ENCODE assay signal across 35 mouse cellular contexts in genomic region chr2:149812899-149813298, GRCm38 (mm10). TPM values are rescaled to one million over a fixed set of nuclear protein-coding genes. Genes with fewer than 3 reads are reported as not detected.
"Had no signal": no experiment of that assay in that cellular context is flagged by ENCODE, and none has a peak within 500 bp of the region (broad histone marks: within the 10 kb centered on the region; RNA-seq: fewer than 3 reads in every experiment).

No protein-coding gene starts in this region.

- H3K9ac ChIP-seq: heart, embryonic 12.5 days; hindbrain, embryonic 13.5 days; hindbrain, embryonic 15.5 days; intestine, embryonic 15.5 days; limb, embryonic 12.5 days; liver, embryonic 13.5 days; liver, embryonic 15.5 days had no signal

- DNase-seq: gastrocnemius, adult 2 months; gastrocnemius, postnatal 10 days; gastrocnemius, postnatal 25 days; heart, adult 18-20 months; heart, postnatal 10 days; heart, postnatal 4 days; kidney, adult 18-20 months; kidney, adult 8-10 months; kidney, postnatal 10 days; kidney, postnatal 25 days; kidney, postnatal 4 days; liver; liver, embryonic 13.5 days had no signal

- H3K4me2 ChIP-seq: heart, embryonic 12.5 days; hindbrain, embryonic 13.5 days; hindbrain, embryonic 15.5 days; intestine, embryonic 15.5 days; limb, embryonic 12.5 days; liver, embryonic 11.5 days; liver, embryonic 13.5 days; liver, embryonic 15.5 days had no signal

- H3K4me3 ChIP-seq: gastrocnemius, adult 2 months; heart, embryonic 10.5 days; heart, embryonic 12.5 days; hindbrain, embryonic 13.5 days; hindbrain, embryonic 15.5 days; intestine, embryonic 15.5 days; layer of hippocampus, adult 2 months; left cerebral cortex, adult 2 months; limb, embryonic 10.5 days; limb, embryonic 12.5 days; liver, embryonic 13.5 days; liver, embryonic 15.5 days had no signal

- H3K27me3 ChIP-seq: heart, embryonic 12.5 days; hindbrain, embryonic 13.5 days; hindbrain, embryonic 15.5 days; intestine, embryonic 15.5 days; limb, embryonic 12.5 days; liver, embryonic 13.5 days; liver, embryonic 15.5 days had no signal

- ATAC-seq: inflammation-experienced regulatory T-cells, adult 6 months; intestine, embryonic 15.5 days; intestine, postnatal 0 days had no signal

- H3K27ac ChIP-seq: gastrocnemius, adult 2 months; heart, embryonic 10.5 days; hindbrain, embryonic 13.5 days; hindbrain, embryonic 15.5 days; intestine, embryonic 15.5 days; layer of hippocampus, adult 2 months; left cerebral cortex, adult 2 months; limb, embryonic 10.5 days; limb, embryonic 12.5 days; liver, embryonic 13.5 days; liver, embryonic 15.5 days had no signal

- H3K9me3 ChIP-seq: heart, embryonic 10.5 days; heart, embryonic 12.5 days; hindbrain, embryonic 13.5 days; hindbrain, embryonic 15.5 days; intestine, embryonic 15.5 days; limb, embryonic 10.5 days; limb, embryonic 12.5 days; liver, embryonic 15.5 days had no signal

- H3K36me3 ChIP-seq: heart, embryonic 10.5 days; heart, embryonic 12.5 days; hindbrain, embryonic 13.5 days; hindbrain, embryonic 15.5 days; intestine, embryonic 15.5 days; limb, embryonic 10.5 days; limb, embryonic 12.5 days; liver, embryonic 13.5 days; liver, embryonic 15.5 days had no signal

- H3K4me1 ChIP-seq: heart, embryonic 10.5 days; hindbrain, embryonic 13.5 days; hindbrain, embryonic 15.5 days; intestine, embryonic 15.5 days; limb, embryonic 10.5 days; limb, embryonic 12.5 days; liver, embryonic 13.5 days; liver, embryonic 15.5 days had no signal

RNA-seq across cellular contexts. Expression of gene Syndig1, which starts 16.1 kb away (rescaled TPM):
- total RNA-seq: gastrocnemius, adult 2 months; gastrocnemius, postnatal 25 days; granulocyte monocyte progenitor cell, adult 5-6 weeks; heart, postnatal 25 days had no signal

RNA-seq across cellular contexts. Expression of gene C530025M09Rik, which starts 18.1 kb away (rescaled TPM):
- total RNA-seq: gastrocnemius, adult 2 months; gastrocnemius, postnatal 10 days; gastrocnemius, postnatal 25 days; gastrocnemius, postnatal 4 days; granulocyte monocyte progenitor cell, adult 5-6 weeks; heart, adult 18-20 months; heart, adult 8-10 months; heart, postnatal 10 days; heart, postnatal 25 days; heart, postnatal 4 days had no signal
- polyA plus RNA-seq: heart, embryonic 14.5 days; heart, embryonic 16.5 days; inflammation-experienced regulatory T-cells, adult 6 months; intestine, embryonic 15.5 days; kidney, embryonic 14.5 days; kidney, embryonic 16.5 days; limb, embryonic 10.5 days; limb, embryonic 14.5 days; liver, embryonic 11.5 days; liver, embryonic 13.5 days; liver, embryonic 15.5 days had no signal
